Mouse (Mus musculus) kidney, postnatal 0 days (tissue): ENCODE measurements around the gene Cdkal1. TPM values are rescaled to one million over a fixed set of nuclear protein-coding genes. Genes with fewer than 3 reads are reported as not detected.
A peak's percentile ranks its signal among the peaks of the same experiment; 100 is the strongest.

Experiments used
- ATAC-seq: fragments of 200-750 bp; cut with Nextera tagmentation; replicated peaks from 2 replicates; pipeline ENCODE4 v1.8.0; 2017; ENCODE audit warnings: low read depth, moderate number of reproducible peaks, moderate TSS enrichment, moderate library complexity; ENCODE audit not compliant: low FRiP score
- DNase-seq: peaks from one replicate; pipeline ENCODE4 v3.0.0-alpha.2; 2016; ENCODE audit warnings: low spot score
- H3K27ac ChIP-seq: fragments of 300-500 bp; sonication (generic); 2 replicates; pipeline ENCODE4 v1.5.1; 2014; ENCODE audit warnings: mild to moderate bottlenecking
- H3K27me3 ChIP-seq: fragments of 300-500 bp; sonication (generic); 2 replicates; pipeline ENCODE4 v1.6.1; 2014; ENCODE audit warnings: low read length, mixed read lengths; ENCODE audit not compliant: insufficient read depth
- H3K36me3 ChIP-seq: fragments of 300-500 bp; sonication (generic); 2 replicates; pipeline ENCODE4 v1.6.1; 2014; ENCODE audit warnings: low read length, mixed read lengths; ENCODE audit not compliant: insufficient read depth
- H3K4me1 ChIP-seq: fragments of 300-500 bp; sonication (generic); replicated peaks from 2 replicates; pipeline ENCODE4 v1.6.1; 2014; ENCODE audit warnings: antibody characterized with exemption, low read length, mixed read lengths; ENCODE audit not compliant: insufficient read depth
- H3K4me2 ChIP-seq: fragments of 300-500 bp; sonication (generic); 2 replicates; pipeline ENCODE4 v1.6.1; 2014; ENCODE audit warnings: mild to moderate bottlenecking, low read length, moderate library complexity, mixed read lengths
- H3K4me3 ChIP-seq: fragments of 300-500 bp; sonication (generic); replicated peaks from 2 replicates; pipeline ENCODE4 v1.5.1; 2014; ENCODE audit warnings: low read depth, low read length
- H3K9ac ChIP-seq: fragments of 300-500 bp; sonication (generic); 2 replicates; pipeline ENCODE4 v1.6.1; 2014; ENCODE audit warnings: low read depth, low read length
- H3K9me3 ChIP-seq: fragments of 300-500 bp; sonication (generic); replicated peaks from 2 replicates; pipeline ENCODE4 v1.6.1; 2016; ENCODE audit warnings: low read length, inconsistent platforms, mixed read lengths
- CTCF ChIP-seq: IDR thresholded peaks from 2 replicates; pipeline ENCODE4 v1.5.1; 2016; ENCODE audit warnings: antibody characterized with exemption, low read depth, mild to moderate bottlenecking, moderate library complexity
- WGBS: fragments of 180-500 bp; shearing (Covaris S2); extraction: QIAGEN DNeasy Blood & Tissue Kit; methylation state at CpG from one replicate; pipeline ENCODE4 v1.1.7; 2014; 5-methylcytosine and 5-hydroxymethylcytosine counted together
- polyA plus RNA-seq: library from polyadenylated mRNA; unstranded; fragments of >200 nt; fragmentation: Nextera tagmentation; extraction: Ambion mirVana; gene quantifications from 2 replicates; pipeline ENCODE4 v1.2.1, GENCODE M21; 2015

Gene Cdkal1
- polyA plus RNA-seq, 1 experiment from 2014 or later = 30.1 TPM

- ATAC-seq = no peak
- H3K27me3 ChIP-seq = no peaks in the 10 kb centered on the region
- no peak overlapping the region for H3K9ac ChIP-seq
- H3K36me3 ChIP-seq = no peaks in the 10 kb centered on the region
- DNase-seq = peak; percentile 57
- no peak overlapping the region for H3K4me2 ChIP-seq
- H3K4me1 ChIP-seq = no peaks in the 10 kb centered on the region; the same call in 1 of the 2 replicates
- no peak overlapping the region for H3K4me3 ChIP-seq
- no peak for TF ChIP-seq CTCF
- H3K9me3 ChIP-seq = no peaks in the 10 kb centered on the region
- H3K27ac ChIP-seq = no peak overlapping the region
- 45% methylated on average over 11 of the region's 11 CpGs for WGBS
These were observed 621.5 kb downstream of the Cdkal1 start for GRCm38 (mm10) chr13:29233970-29234369.

GRCm38 (mm10) chr13:29232681-29233080 is 622.8 kb downstream of the Cdkal1 start:
- DNase-seq (peak; percentile 70), ATAC-seq (no peak)
- WGBS = 30% methylated on average over 4 of the region's 4 CpGs
- Histone ChIP-seq H3K4me1 (no peaks in the 10 kb centered on the region; the same call in 1 of the 2 replicates), H3K9me3 (no peaks in the 10 kb centered on the region), H3K4me3 (no peak overlapping the region), H3K4me2 (no peak overlapping the region), H3K27ac (no peak overlapping the region), H3K27me3 (no peaks in the 10 kb centered on the region), H3K36me3 (no peaks in the 10 kb centered on the region), H3K9ac (no peak overlapping the region)
- TF ChIP-seq CTCF = no peak

GRCm38 (mm10) chr13:29224815-29225214 is 630.7 kb downstream of the Cdkal1 start:
- WGBS = 65% methylated on average over 5 of the region's 5 CpGs
- H3K9me3 ChIP-seq = no peaks in the 10 kb centered on the region
- TF ChIP-seq CTCF = no peak
- no peaks in the 10 kb centered on the region for H3K27me3 ChIP-seq
- H3K36me3 ChIP-seq = no peaks in the 10 kb centered on the region
- H3K4me1 ChIP-seq = no peaks in the 10 kb centered on the region
- no peak overlapping the region for H3K9ac ChIP-seq
- no peak overlapping the region for H3K4me3 ChIP-seq
- DNase-seq (no peak), ATAC-seq (no peak)
- H3K4me2 ChIP-seq = no peak overlapping the region
- H3K27ac ChIP-seq = no peak overlapping the region

GRCm38 (mm10) chr13:29222261-29222838 is 633.1 kb downstream of the Cdkal1 start:
- peak; percentile 22; the same call in 1 of the 2 replicates for TF ChIP-seq CTCF
- peak; percentile 52 for DNase-seq

GRCm38 (mm10) chr13:29221646-29222045 is 633.8 kb downstream of the Cdkal1 start:
- Histone ChIP-seq H3K4me3 (no peak overlapping the region), H3K27me3 (no peaks in the 10 kb centered on the region), H3K27ac (no peak overlapping the region), H3K36me3 (no peaks in the 10 kb centered on the region), H3K4me2 (no peak overlapping the region), H3K9ac (no peak overlapping the region), H3K4me1 (no peaks in the 10 kb centered on the region), H3K9me3 (no peaks in the 10 kb centered on the region)
- 59% methylated on average over 5 of the region's 5 CpGs for WGBS
- no peak for DNase-seq
- ATAC-seq = no peak
- TF ChIP-seq CTCF = no peak

More at GRCm38 (mm10) chr13:29222261-29222838, 633.1 kb downstream of the Cdkal1 start:
- Histone ChIP-seq H3K9me3 (no peaks in the 10 kb centered on the region), H3K4me1 (no peaks in the 10 kb centered on the region), H3K27ac (0 out of 2 replicates have a peak overlapping the region, but pooled peaks have one; percentile 31), H3K9ac (no peak overlapping the region), H3K4me3 (no peak overlapping the region), H3K27me3 (no peaks in the 10 kb centered on the region), H3K36me3 (no peaks in the 10 kb centered on the region), H3K4me2 (no peak overlapping the region)
- 21% methylated on average over 10 of the region's 10 CpGs for whole genome bisulfite sequencing
- no peak for ATAC-seq

- Histone ChIP-seq H3K4me3 (no peak overlapping the region), H3K36me3 (no peaks in the 10 kb centered on the region), H3K9ac (no peak overlapping the region), H3K27ac (no peak overlapping the region), H3K4me2 (no peak overlapping the region), H3K4me1 (no peaks in the 10 kb centered on the region), H3K27me3 (no peaks in the 10 kb centered on the region), H3K9me3 (no peaks in the 10 kb centered on the region)
- ATAC-seq = no peak
- TF ChIP-seq CTCF = no peak
- no peak for DNase-seq
These were observed 636.8 kb downstream of the Cdkal1 start for GRCm38 (mm10) chr13:29218594-29219230.
